Mouse (Mus musculus) CH12.LX (cell line): ENCODE data around the gene Wasl. TPM values are rescaled to one million over a fixed set of nuclear protein-coding genes. Genes with fewer than 3 reads are reported as not detected.

Source experiments
- DNase-seq: peaks from one replicate; pipeline ENCODE4 v3.0.0-alpha.2; 2013; ENCODE audit errors: extremely low read depth
- H3K27ac ChIP-seq: 2 replicates; pipeline ENCODE4 v1.5.1; 2012; ENCODE audit warnings: low read depth, mild to moderate bottlenecking, control low read depth, moderate library complexity; ENCODE audit not compliant: insufficient read depth
- H3K27me3 ChIP-seq: replicated peaks from 2 replicates; pipeline ENCODE3; 2012; ENCODE audit warnings: inconsistent platforms
- H3K36me3 ChIP-seq, 2 experiments: replicated peaks in 1 of 2; 2 replicates each; pipeline versions ENCODE3 to v1.6.1; 2012; ENCODE audit warnings: inconsistent platforms in 1 of 2, low read length in 1 of 2, mild to moderate bottlenecking in 1 of 2, mixed read lengths in 1 of 2, moderate library complexity in 1 of 2; ENCODE audit not compliant: control insufficient read depth in 1 of 2, insufficient read depth in 1 of 2
- H3K4me1 ChIP-seq, 2 experiments: 2 replicates each; pipeline ENCODE4 v1.6.1; 2012; ENCODE audit warnings: inconsistent platforms in 1 of 2, moderate library complexity in 1 of 2; ENCODE audit not compliant: insufficient read depth in 2 of 2, control insufficient read depth in 1 of 2
- H3K4me2 ChIP-seq: 2 replicates; pipeline ENCODE4 v1.6.1; 2012; ENCODE audit warnings: low read depth, mild to moderate bottlenecking, control low read depth; ENCODE audit not compliant: poor library complexity, insufficient read depth, severe bottlenecking
- H3K4me3 ChIP-seq, 3 experiments: fragments of 150-350 bp in 1 of 3; sonication (generic) in 1 of 3; replicated peaks in 1 of 3; 2 replicates each; pipeline versions ENCODE3 to v1.5.1; 2011 to 2012; ENCODE audit warnings: low read depth in 2 of 3, low read length in 2 of 3, mild to moderate bottlenecking in 2 of 3, moderate library complexity in 2 of 3, control low read depth in 1 of 3, improper control_type of control experiment in 1 of 3, inconsistent platforms in 1 of 3, mixed read lengths in 1 of 3; ENCODE audit not compliant: poor library complexity in 1 of 3
- H3K79me2 ChIP-seq: replicated peaks from 2 replicates; pipeline ENCODE4 v1.6.1; 2012; ENCODE audit warnings: mild to moderate bottlenecking, moderate library complexity; ENCODE audit not compliant: control insufficient read depth, poor library complexity, insufficient read depth, severe bottlenecking; ENCODE audit errors: extremely low read depth
- H3K9ac ChIP-seq: 2 replicates; pipeline ENCODE4 v1.6.1; 2012; ENCODE audit warnings: low read depth, mild to moderate bottlenecking, control low read depth, moderate library complexity; ENCODE audit not compliant: insufficient read depth
- H3K9me3 ChIP-seq: replicated peaks from 2 replicates; pipeline ENCODE3; 2012; ENCODE audit warnings: low read length, inconsistent platforms, mixed read lengths
- CHD1 ChIP-seq: IDR thresholded peaks from 2 replicates; pipeline ENCODE4 v1.6.1; 2012; ENCODE audit warnings: low read depth, low read length, improper control_type of control experiment, inconsistent platforms
- CHD2 ChIP-seq: IDR thresholded peaks from 2 replicates; pipeline ENCODE4 v1.6.1; 2011; ENCODE audit warnings: low read length, improper control_type of control experiment
- CTCF ChIP-seq, 2 experiments: IDR thresholded peaks in 1 of 2; conservative IDR thresholded peaks in 1 of 2; 2 replicates each; pipeline ENCODE4 v1.5.1; 2011 to 2012; ENCODE audit warnings: low read depth in 2 of 2, low read length in 2 of 2, improper control_type of control experiment in 1 of 2, inconsistent platforms in 1 of 2, mild to moderate bottlenecking in 1 of 2, moderate library complexity in 1 of 2
- ELF1 ChIP-seq: IDR thresholded peaks from 2 replicates; pipeline ENCODE4 v1.6.1; 2014; ENCODE audit warnings: low read depth, mild to moderate bottlenecking, inconsistent platforms, low read length, improper control_type of control experiment
- EP300 ChIP-seq: IDR thresholded peaks from 2 replicates; pipeline ENCODE4 v1.6.1; 2011; ENCODE audit warnings: low read length, improper control_type of control experiment
- GABPA ChIP-seq: IDR thresholded peaks from 2 replicates; pipeline ENCODE4 v1.6.1; 2012; ENCODE audit warnings: low read depth, low read length, improper control_type of control experiment, inconsistent platforms; ENCODE audit not compliant: insufficient replicate concordance
- HCFC1 ChIP-seq: IDR thresholded peaks from 2 replicates; pipeline ENCODE4 v1.6.1; 2012; ENCODE audit warnings: low read depth, mild to moderate bottlenecking, inconsistent platforms, low read length, improper control_type of control experiment
- IRF4 ChIP-seq: IDR thresholded peaks from 2 replicates; pipeline ENCODE4 v1.6.1; 2014; ENCODE audit warnings: low read depth, mild to moderate bottlenecking, inconsistent platforms, low read length, improper control_type of control experiment
- JUN ChIP-seq: IDR thresholded peaks from 2 replicates; pipeline ENCODE4 v1.6.1; 2011; ENCODE audit warnings: low read depth, mild to moderate bottlenecking, low read length, improper control_type of control experiment, moderate library complexity; ENCODE audit not compliant: insufficient read depth
- MAFK ChIP-seq: IDR thresholded peaks from 2 replicates; pipeline ENCODE4 v1.6.1; 2011; ENCODE audit warnings: low read length, improper control_type of control experiment; ENCODE audit not compliant: insufficient replicate concordance
- MEF2A ChIP-seq: IDR thresholded peaks from 2 replicates; pipeline ENCODE4 v1.6.1; 2014; ENCODE audit warnings: low read depth, mild to moderate bottlenecking, inconsistent platforms, low read length, improper control_type of control experiment, borderline replicate concordance
- MXI1 ChIP-seq: IDR thresholded peaks from 2 replicates; pipeline ENCODE4 v1.6.1; 2011; ENCODE audit warnings: mild to moderate bottlenecking, low read depth, low read length, improper control_type of control experiment
- NELFE ChIP-seq: IDR thresholded peaks from 2 replicates; pipeline ENCODE4 v1.6.1; 2011; ENCODE audit warnings: low read depth, low read length, improper control_type of control experiment
- PAX5 ChIP-seq: IDR thresholded peaks from 2 replicates; pipeline ENCODE4 v1.6.1; 2012; ENCODE audit warnings: low read length, inconsistent platforms, mixed read lengths
- POLR2AphosphoS2 ChIP-seq: IDR thresholded peaks from 2 replicates; pipeline ENCODE4 v1.6.1; 2011; ENCODE audit warnings: low read depth, low read length, improper control_type of control experiment
- RAD21 ChIP-seq: IDR thresholded peaks from 2 replicates; pipeline ENCODE4 v1.6.1; 2011; ENCODE audit warnings: low read depth, mild to moderate bottlenecking, low read length, improper control_type of control experiment, moderate library complexity
- SIN3A ChIP-seq: IDR thresholded peaks from 2 replicates; pipeline ENCODE4 v1.6.1; 2012; ENCODE audit warnings: low read length, improper control_type of control experiment, inconsistent platforms
- TCF12 ChIP-seq: IDR thresholded peaks from 2 replicates; pipeline ENCODE4 v1.6.1; 2014; ENCODE audit warnings: low read depth, mild to moderate bottlenecking, inconsistent platforms, low read length, improper control_type of control experiment
- UBTF ChIP-seq: IDR thresholded peaks from 2 replicates; pipeline ENCODE4 v1.6.1; 2012; ENCODE audit warnings: low read depth, mild to moderate bottlenecking, inconsistent platforms, low read length, improper control_type of control experiment, moderate library complexity
- ZKSCAN1 ChIP-seq: IDR thresholded peaks from 2 replicates; pipeline ENCODE4 v1.6.1; 2012; ENCODE audit warnings: low read depth, inconsistent platforms, low read length, improper control_type of control experiment, borderline replicate concordance
- ZMIZ1 ChIP-seq: IDR thresholded peaks from 2 replicates; pipeline ENCODE4 v1.6.1; 2012; ENCODE audit warnings: low read depth, mild to moderate bottlenecking, inconsistent platforms, low read length, improper control_type of control experiment
- dilution Hi-C: fragments of 300-500 bp; cut with MboI; formaldehyde crosslinking; loops from 2 replicates; pipeline ENCODE4 v1.14.3; 2020; ENCODE audit warnings: low sequenced_read_pairs; ENCODE audit not compliant: extremely low pct_unique_long_range_greater_than_20kb, extremely low pct_ligation_motif_present
- in situ Hi-C: fragments of 300-500 bp; cut with MboI; formaldehyde crosslinking; loops from 3 replicates; pipeline ENCODE4 v1.14.3; 2019; ENCODE audit warnings: low sequenced_read_pairs, low pct_ligation_motif_present, low pct_unique_long_range_greater_than_20kb, mixed read lengths
- polyA plus RNA-seq: library from polyadenylated mRNA; unstranded; fragments of >175 nt; gene quantifications from 2 replicates; pipeline ENCODE4 v1.2.1, GENCODE M21; 2012; ENCODE audit warnings: low read depth; ENCODE audit not compliant: insufficient read length
- total RNA-seq, 2 experiments: library from RNA; depleted of rRNA; stranded (reverse); fragments of 300-350 nt in 1 of 2; fragments of >200 nt in 1 of 2; gene quantifications; 2 replicates each; pipeline ENCODE4 v1.2.3; 2012 to 2014

Wasl gene
- total and polyA plus RNA-seq, 3 experiments = 3.9 to 8.4 (median 7.6) TPM

- H3K27ac ChIP-seq = no peak overlapping the region
- TF ChIP-seq IRF4 (no peak), SIN3A (no peak), HCFC1 (no peak), NELFE (no peak), ZKSCAN1 (no peak), EP300 (no peak), CHD1 (no peak), MEF2A (no peak), JUN (no peak), CTCF (conservative IDR thresholded peaks at IDR 0.05 in 1 of 2, IDR thresholded peaks at IDR 0.05 in 1 of 2; ENCODE audit: low read depth in 2 of 2, low read length in 2 of 2) (no peak), TCF12 (no peak), MAFK (no peak), ELF1 (no peak), POLR2AphosphoS2 (no peak), MXI1 (no peak), RAD21 (no peak), PAX5 (no peak), ZMIZ1 (no peak), UBTF (no peak), CHD2 (no peak)
- TF ChIP-seq, all 38 proteins: peak for 0
- Histone ChIP-seq H3K27me3 (no peaks in the 10 kb centered on the region), H3K79me2 (peaks cover 27% of the 10 kb centered on the region), H3K9me3 (no peaks in the 10 kb centered on the region), H3K4me3 (no peak overlapping the region), H3K4me1 (peaks cover 0 to 51% of the 10 kb centered on the region in 2 experiments; a peak in 3 of 4 replicates), H3K9ac (no peak overlapping the region), H3K4me2 (no peak overlapping the region), H3K36me3 (peaks cover 0 to 32% of the 10 kb centered on the region in 2 experiments)
- dilution Hi-C loops = no loop called here
- DNase-seq = no peak
- in situ Hi-C loops = no loop called here
Observed at GRCm38 (mm10) chr6:24642161-24642560, 22.6 kb downstream of the Wasl start.

- Histone ChIP-seq H3K4me1 (peaks cover 0 to 43% of the 10 kb centered on the region in 2 experiments; a peak in 3 of 4 replicates), H3K4me2 (no peak overlapping the region), H3K27me3 (no peaks in the 10 kb centered on the region), H3K9ac (no peak overlapping the region), H3K4me3 (no peak overlapping the region), H3K79me2 (peaks cover 28% of the 10 kb centered on the region), H3K9me3 (no peaks in the 10 kb centered on the region), H3K36me3 (peaks cover 0 to 33% of the 10 kb centered on the region in 2 experiments), H3K27ac (no peak overlapping the region)
- TF ChIP-seq PAX5 = no peak
- TF ChIP-seq TCF12 = no peak
- no peak for TF ChIP-seq GABPA
- in situ Hi-C loops (no loop called here), dilution Hi-C loops (no loop called here)
- DNase-seq = no peak
Observed at GRCm38 (mm10) chr6:24641286-24641685, 23.5 kb downstream of the Wasl start.
